Mouse (Mus musculus) lung, embryonic 16.5 days (tissue): ENCODE results near the gene Zdhhc6. TPM values are rescaled to one million over a fixed set of nuclear protein-coding genes. Genes with fewer than 3 reads are reported as not detected.

Source experiments
- ATAC-seq: fragments of 200-750 bp; cut with Nextera tagmentation; 2 replicates; pipeline ENCODE4 v1.8.0; 2017; ENCODE audit warnings: low read depth, mild to moderate bottlenecking, moderate library complexity
- H3K27ac ChIP-seq: fragments of 300-500 bp; sonication (generic); 2 replicates; pipeline ENCODE4 v1.5.1; 2014; ENCODE audit warnings: mild to moderate bottlenecking, control low read depth, low read length
- H3K27me3 ChIP-seq: fragments of 300-500 bp; sonication (generic); 2 replicates; pipeline ENCODE4 v1.6.1; 2014; ENCODE audit warnings: low read depth, low read length, mixed read lengths; ENCODE audit not compliant: control insufficient read depth, insufficient read depth
- H3K36me3 ChIP-seq: fragments of 300-500 bp; sonication (generic); 2 replicates; pipeline ENCODE4 v1.6.1; 2014; ENCODE audit warnings: low read length; ENCODE audit not compliant: control insufficient read depth, insufficient read depth
- H3K4me1 ChIP-seq: fragments of 300-500 bp; sonication (generic); replicated peaks from 2 replicates; pipeline ENCODE4 v1.6.1; 2014; ENCODE audit warnings: low read length, mixed read lengths; ENCODE audit not compliant: control insufficient read depth, insufficient read depth
- H3K4me2 ChIP-seq: fragments of 300-500 bp; sonication (generic); 2 replicates; pipeline ENCODE4 v1.6.1; 2014; ENCODE audit warnings: low read depth, low read length, control low read depth
- H3K4me3 ChIP-seq: fragments of 300-500 bp; sonication (generic); 2 replicates; pipeline ENCODE4 v1.5.1; 2014; ENCODE audit warnings: mild to moderate bottlenecking, low read length, control low read depth
- H3K9ac ChIP-seq: fragments of 300-500 bp; sonication (generic); 2 replicates; pipeline ENCODE4 v1.6.1; 2014; ENCODE audit warnings: low read length, control low read depth
- H3K9me3 ChIP-seq: fragments of 300-500 bp; sonication (generic); 2 replicates; pipeline ENCODE4 v1.6.1; 2016; ENCODE audit warnings: low read length; ENCODE audit not compliant: control insufficient read depth
- WGBS: fragments of 180-500 bp; shearing (Covaris S2); extraction: QIAGEN DNeasy Blood & Tissue Kit; methylation state at CpG from one replicate; pipeline ENCODE4 v1.1.7; 2014; 5-methylcytosine and 5-hydroxymethylcytosine counted together
- polyA plus RNA-seq: library from polyadenylated mRNA; unstranded; fragments of >200 nt; fragmentation: Nextera tagmentation; extraction: Ambion mirVana; gene quantifications from 2 replicates; pipeline ENCODE4 v1.2.1, GENCODE M21; 2015

Zdhhc6 gene
- 101 and 110 TPM in 2 replicates for polyA plus RNA-seq

DNA sequence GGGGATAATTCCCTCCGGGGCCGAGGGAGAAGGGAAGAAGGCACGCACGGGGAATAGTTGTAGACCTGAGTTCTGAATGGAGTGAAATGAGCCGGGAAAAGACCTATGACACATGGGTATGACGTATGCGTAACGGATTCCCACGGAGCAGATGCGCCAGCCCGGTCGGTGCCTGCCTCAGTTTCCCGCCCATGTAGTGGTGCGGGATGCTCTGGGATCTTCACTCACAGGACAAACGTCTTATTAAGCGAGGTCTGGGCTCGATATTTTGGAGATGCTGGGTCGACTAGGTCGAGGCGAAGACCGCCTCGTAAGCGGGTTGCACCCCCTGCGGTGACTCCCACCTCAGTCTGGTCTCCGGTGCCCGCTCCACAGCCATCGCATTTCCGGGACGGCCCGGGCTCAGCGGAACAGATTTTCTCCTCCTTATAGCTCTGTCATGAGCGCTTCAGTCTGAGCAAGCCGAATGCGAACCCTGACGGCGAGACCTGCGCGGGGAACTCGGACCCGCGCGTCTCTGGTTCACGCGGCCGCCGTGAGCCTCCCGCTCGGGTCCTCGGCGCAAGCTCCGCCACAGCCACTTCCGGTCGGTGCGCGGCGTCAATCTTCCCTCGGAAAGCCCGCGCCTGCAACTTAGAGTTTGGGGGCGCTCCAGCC lies at the start of gene Zdhhc6:
Gene Zdhhc6, minus strand, starts transcription at position 581 of the 657 bp plus-strand sequence.
- under 1% methylated on average over 60 of the region's 60 CpGs for WGBS

DNA sequence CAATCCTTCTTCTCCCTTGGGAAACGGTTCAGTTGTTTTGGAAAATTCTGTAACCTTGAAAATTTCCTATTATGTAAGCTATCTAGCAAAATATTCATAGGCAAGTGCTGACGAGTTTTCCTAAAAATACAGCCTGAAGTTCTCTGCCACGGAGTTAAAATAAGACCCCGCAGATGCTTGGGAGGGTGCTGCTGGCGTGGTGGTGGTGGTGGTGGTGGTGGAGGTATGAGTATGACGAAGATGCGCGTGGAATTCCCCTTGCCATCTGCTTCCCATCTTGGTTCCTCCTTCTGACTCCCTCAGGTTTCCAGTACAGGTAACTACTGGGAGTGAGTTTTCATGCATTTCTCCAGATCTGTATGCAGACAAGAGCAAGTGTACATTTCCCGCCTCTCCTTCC lies 46.8 kb upstream of the Zdhhc6 start:
- ATAC-seq = no peak
- Histone ChIP-seq H3K4me2 (no peak overlapping the region), H3K27me3 (no peaks in the 10 kb centered on the region), H3K9me3 (no peaks in the 10 kb centered on the region), H3K27ac (no peak overlapping the region), H3K36me3 (no peaks in the 10 kb centered on the region), H3K4me1 (no peaks in the 10 kb centered on the region), H3K4me3 (no peak overlapping the region), H3K9ac (no peak overlapping the region)
- WGBS = 86% methylated on average over 9 of the region's 9 CpGs

More for the DNA sequence above, at the start of gene Zdhhc6:
- no peaks in the 10 kb centered on the region for H3K9me3 ChIP-seq
- peak; percentile 83 for ATAC-seq
- peak within 1 kb of the TSS; percentile 92 for H3K9ac ChIP-seq
- peaks cover 14% of the 10 kb centered on the region for H3K4me1 ChIP-seq
- no peaks in the 10 kb centered on the region for H3K27me3 ChIP-seq
- peak within 1 kb of the TSS; percentile 89 for H3K4me2 ChIP-seq
- H3K36me3 ChIP-seq = peaks cover 8% of the 10 kb centered on the region
- peak within 1 kb of the TSS; percentile 91 for H3K27ac ChIP-seq
- peak within 1 kb of the TSS; percentile 94 for H3K4me3 ChIP-seq

GRCm38 (mm10) chr19:55350673-55351378 lies 35.0 kb upstream of the Zdhhc6 start:
- Histone ChIP-seq H3K27ac (peak overlapping the region; percentile 38; the same call in 1 of the 2 replicates), H3K27me3 (no peaks in the 10 kb centered on the region), H3K4me3 (no peak overlapping the region), H3K36me3 (no peaks in the 10 kb centered on the region), H3K4me1 (peaks cover 19% of the 10 kb centered on the region), H3K9ac (no peak overlapping the region), H3K9me3 (no peaks in the 10 kb centered on the region), H3K4me2 (0 out of 2 replicates have a peak overlapping the region, but pooled peaks have one; percentile 8)
- ATAC-seq = peak; percentile 77
- 17% methylated on average over 9 of the region's 9 CpGs for WGBS

DNA sequence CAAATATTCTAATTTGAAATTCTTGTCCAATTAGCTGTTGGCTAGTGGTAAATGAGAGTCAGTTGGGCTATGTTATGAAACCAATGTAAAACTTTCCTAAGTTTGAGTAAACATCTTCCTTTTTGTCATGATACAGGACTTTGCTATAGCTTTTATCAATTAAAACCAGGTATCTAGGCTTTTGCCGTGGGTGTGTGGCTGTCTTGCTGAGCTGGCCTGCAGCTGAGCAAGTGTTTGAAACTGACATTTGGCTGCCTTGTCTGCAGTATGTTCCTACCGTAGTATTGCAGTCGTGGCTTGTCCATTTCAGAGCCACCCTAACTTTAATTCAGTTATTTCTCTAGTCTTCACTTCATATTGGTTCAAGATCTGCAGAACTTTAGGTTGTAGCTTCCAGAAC lies 32.4 kb upstream of the Zdhhc6 start:
- Histone ChIP-seq H3K27ac (no peak overlapping the region), H3K4me2 (no peak overlapping the region), H3K9ac (no peak overlapping the region), H3K4me1 (peaks cover 19% of the 10 kb centered on the region), H3K4me3 (no peak overlapping the region), H3K36me3 (no peaks in the 10 kb centered on the region), H3K27me3 (no peaks in the 10 kb centered on the region), H3K9me3 (no peaks in the 10 kb centered on the region)
- 84% methylated on average over 3 of the region's 3 CpGs for WGBS
- no peak for ATAC-seq

DNA sequence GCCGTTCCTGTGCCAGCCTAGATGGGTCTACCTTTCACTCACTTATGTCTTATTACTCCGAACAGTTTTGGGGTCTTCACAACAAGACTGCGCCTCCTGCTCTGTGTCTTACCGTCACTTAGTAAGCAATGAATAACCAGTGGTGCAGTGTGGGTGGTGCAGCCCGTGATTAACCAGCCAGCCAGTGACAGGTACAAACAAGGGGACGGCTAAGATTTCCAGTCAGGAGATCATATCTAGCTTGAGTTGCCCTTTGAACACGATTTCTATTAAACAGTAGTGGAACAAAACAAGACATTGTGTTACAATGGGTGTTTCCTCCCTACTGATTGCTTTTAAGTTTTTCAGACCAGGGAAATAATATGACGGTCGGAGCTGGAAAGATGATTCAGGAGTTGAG lies 27.4 kb upstream of the Zdhhc6 start:
- no peaks in the 10 kb centered on the region for H3K27me3 ChIP-seq
- H3K36me3 ChIP-seq = no peaks in the 10 kb centered on the region
- H3K4me3 ChIP-seq = no peak overlapping the region
- H3K4me2 ChIP-seq = no peak overlapping the region
- H3K4me1 ChIP-seq = no peaks in the 10 kb centered on the region
- ATAC-seq = no peak
- H3K27ac ChIP-seq = no peak overlapping the region
- 76% methylated on average over 9 of the region's 9 CpGs for WGBS
- H3K9ac ChIP-seq = no peak overlapping the region
- no peaks in the 10 kb centered on the region for H3K9me3 ChIP-seq

- H3K27ac ChIP-seq = no peak overlapping the region
- no peaks in the 10 kb centered on the region for H3K9me3 ChIP-seq
- 81% methylated on average over 7 of the region's 7 CpGs for WGBS
- H3K4me3 ChIP-seq = no peak overlapping the region
- no peaks in the 10 kb centered on the region for H3K27me3 ChIP-seq
- ATAC-seq = no peak
- no peak overlapping the region for H3K9ac ChIP-seq
- H3K4me2 ChIP-seq = no peak overlapping the region
- no peaks in the 10 kb centered on the region for H3K36me3 ChIP-seq
- no peaks in the 10 kb centered on the region for H3K4me1 ChIP-seq
Measured at GRCm38 (mm10) chr19:55342423-55342822, 26.6 kb upstream of the Zdhhc6 start.

- H3K9me3 ChIP-seq = no peaks in the 10 kb centered on the region
- H3K9ac ChIP-seq = no peak overlapping the region
- no peak overlapping the region for H3K4me3 ChIP-seq
- H3K27me3 ChIP-seq = no peaks in the 10 kb centered on the region
- WGBS = 60% methylated on average over 3 of the region's 3 CpGs
- H3K36me3 ChIP-seq = no peaks in the 10 kb centered on the region
- no peaks in the 10 kb centered on the region for H3K4me1 ChIP-seq
- no peak overlapping the region for H3K4me2 ChIP-seq
- no peak for ATAC-seq
- no peak overlapping the region for H3K27ac ChIP-seq
Measured at GRCm38 (mm10) chr19:55341377-55341776, 25.5 kb upstream of the Zdhhc6 start.

GRCm38 (mm10) chr19:55340521-55340920 lies 24.7 kb upstream of the Zdhhc6 start:
- no peak overlapping the region for H3K9ac ChIP-seq
- 88% methylated on average over 6 of the region's 6 CpGs for WGBS
- no peak overlapping the region for H3K4me2 ChIP-seq
- H3K27me3 ChIP-seq = no peaks in the 10 kb centered on the region
- H3K4me3 ChIP-seq = no peak overlapping the region
- no peaks in the 10 kb centered on the region for H3K36me3 ChIP-seq
- no peaks in the 10 kb centered on the region for H3K9me3 ChIP-seq
- no peak overlapping the region for H3K27ac ChIP-seq
- H3K4me1 ChIP-seq = no peaks in the 10 kb centered on the region
- no peak for ATAC-seq

GRCm38 (mm10) chr19:55337664-55338063 lies 21.8 kb upstream of the Zdhhc6 start:
- H3K27me3 ChIP-seq = no peaks in the 10 kb centered on the region
- H3K4me2 ChIP-seq = no peak overlapping the region
- no peak overlapping the region for H3K9ac ChIP-seq
- no peaks in the 10 kb centered on the region for H3K36me3 ChIP-seq
- no peaks in the 10 kb centered on the region for H3K4me1 ChIP-seq
- no peaks in the 10 kb centered on the region for H3K9me3 ChIP-seq
- H3K4me3 ChIP-seq = no peak overlapping the region
- 84% methylated on average over 10 of the region's 10 CpGs for WGBS
- no peak overlapping the region for H3K27ac ChIP-seq
- no peak for ATAC-seq
